Mouse (Mus musculus) heart, adult 8-10 months (tissue): ENCODE data around the gene Smtnl2. TPM values are rescaled to one million over a fixed set of nuclear protein-coding genes. Genes with fewer than 3 reads are reported as not detected.
"Not testable (repeated sequence)": the region's sequence is repeated elsewhere in the genome, so short reads cannot be mapped to it uniquely, and the experiment has no call there.

ENCODE experiments used
- DNase-seq: peaks from one replicate; pipeline ENCODE4 v3.0.0; 2022; ENCODE audit warnings: low spot score
- microRNA-seq: library from miRNA; unstranded; fragments of <30 nt; microRNA quantifications from one replicate; pipeline ENCODE4 v1.2.0, GENCODE M21; 2022
- total RNA-seq, 4 experiments: library from RNA; stranded (reverse); gene quantifications; 2 replicates each; pipeline ENCODE4 v1.2.4; 2022

The Smtnl2 gene
- total RNA-seq, 4 experiments from 2014 or later, result 13.6 to 18.9 (median 16.5) TPM

- peak; percentile 17 for DNase-seq
Measured at GRCm38 (mm10) chr11:72361385-72362346, 49.8 kb downstream of the Smtnl2 start.

DNA sequence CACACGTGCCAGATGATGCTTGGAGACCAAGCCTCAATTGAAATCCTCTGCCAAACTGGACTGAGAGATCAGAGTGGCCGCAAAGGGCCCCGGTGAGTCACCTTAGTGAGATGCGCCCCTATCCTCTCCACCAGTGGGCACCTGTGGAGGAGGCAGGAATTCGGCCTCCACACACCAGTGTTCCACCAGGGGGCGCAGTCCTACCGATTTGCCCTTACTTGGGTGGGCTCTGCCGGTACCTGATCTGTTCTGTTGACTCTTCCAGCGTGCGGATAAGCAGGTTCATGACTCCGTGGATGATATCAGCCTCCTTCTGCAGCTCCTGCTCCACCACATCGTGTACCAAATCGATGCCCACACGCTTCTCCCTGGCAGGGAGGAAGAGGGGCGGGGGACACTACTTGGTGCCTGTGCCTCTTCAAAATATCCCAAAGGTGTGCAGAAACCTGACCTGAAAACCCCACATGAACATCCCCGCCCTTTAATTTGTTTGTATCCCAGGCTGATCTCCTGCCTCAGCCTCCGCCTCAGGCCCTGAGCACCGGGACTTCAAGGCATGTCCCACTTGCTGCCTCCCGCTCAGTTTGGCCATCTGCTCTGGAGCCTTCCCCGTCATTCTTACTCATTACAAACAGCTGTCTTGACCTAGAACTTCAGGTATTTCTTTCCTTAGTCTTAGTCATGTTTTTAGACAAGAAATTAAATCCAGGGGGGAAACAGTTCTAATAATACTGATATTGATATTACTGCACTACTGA lies 56.4 kb downstream of the Smtnl2 start:
- DNase-seq, result peak; percentile 67

DNA sequence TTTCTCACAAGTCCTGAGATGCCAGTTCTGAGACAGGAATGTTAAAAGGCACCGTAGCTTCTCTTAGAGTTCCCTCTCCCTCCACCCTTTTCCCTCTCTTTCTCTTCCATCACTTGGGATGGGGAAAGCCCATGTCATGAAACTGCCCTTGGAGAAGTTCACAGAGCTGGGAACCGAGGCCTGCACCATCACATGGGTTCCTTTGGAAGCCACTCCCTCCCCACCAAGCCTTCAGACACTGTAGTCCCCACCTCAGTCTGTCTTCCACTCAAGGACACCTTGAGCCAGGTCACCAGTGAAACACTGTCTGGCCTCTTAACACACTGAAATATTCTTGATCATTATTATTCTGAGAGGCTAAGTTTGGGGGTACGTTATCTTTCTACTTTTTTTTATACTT lies 58.3 kb downstream of the Smtnl2 start:
- DNase-seq, result no peak

DNA sequence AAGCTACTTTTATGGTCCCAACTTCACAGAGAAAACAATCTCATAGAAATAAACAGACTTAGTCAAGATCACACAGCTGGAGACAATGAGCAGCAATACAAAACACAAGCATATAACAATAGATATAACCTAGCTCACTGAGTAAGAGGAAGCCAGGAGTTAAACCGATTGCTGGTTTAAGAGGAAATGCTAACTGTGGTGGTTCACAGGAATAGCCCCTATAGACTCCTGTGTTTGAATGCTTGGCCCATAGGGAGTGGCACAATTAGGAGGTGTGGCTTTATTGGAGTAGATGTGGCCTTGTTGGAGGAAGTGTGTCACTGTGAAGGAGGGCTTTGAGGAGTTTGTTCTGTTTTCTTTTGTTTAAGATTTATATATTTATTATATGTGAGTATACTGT lies 59.2 kb downstream of the Smtnl2 start:
- DNase-seq, result no peak

- no peak for DNase-seq
Measured at GRCm38 (mm10) chr11:72349652-72350051, 61.9 kb downstream of the Smtnl2 start.

GRCm38 (mm10) chr11:72349016-72349415 lies 62.5 kb downstream of the Smtnl2 start:
- no peak for DNase-seq

DNA sequence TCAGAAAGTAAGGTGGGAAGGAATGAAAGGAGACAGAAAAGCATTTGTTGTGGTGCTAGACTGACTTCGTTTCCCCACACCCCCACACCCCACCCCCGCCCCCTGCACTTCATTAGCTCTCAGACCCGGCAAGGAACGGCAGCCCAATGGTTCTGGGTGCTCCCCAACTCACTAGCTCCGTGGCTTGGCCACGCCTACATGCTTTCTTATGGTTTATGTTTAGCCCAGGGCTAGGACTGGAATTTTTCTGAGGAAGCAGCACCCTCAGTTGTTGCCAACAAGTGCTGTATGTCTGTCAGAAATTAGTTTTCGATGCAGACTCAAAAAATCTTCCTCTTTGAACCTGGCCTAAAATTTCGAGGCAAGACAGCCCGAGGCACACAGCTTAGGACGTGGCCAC lies 63.0 kb downstream of the Smtnl2 start:
- DNase-seq, result no peak

GRCm38 (mm10) chr11:72344486-72344885 lies 67.0 kb downstream of the Smtnl2 start:
- DNase-seq, result no peak

- no peak for DNase-seq
Measured at GRCm38 (mm10) chr11:72343904-72344303, 67.6 kb downstream of the Smtnl2 start.

DNA sequence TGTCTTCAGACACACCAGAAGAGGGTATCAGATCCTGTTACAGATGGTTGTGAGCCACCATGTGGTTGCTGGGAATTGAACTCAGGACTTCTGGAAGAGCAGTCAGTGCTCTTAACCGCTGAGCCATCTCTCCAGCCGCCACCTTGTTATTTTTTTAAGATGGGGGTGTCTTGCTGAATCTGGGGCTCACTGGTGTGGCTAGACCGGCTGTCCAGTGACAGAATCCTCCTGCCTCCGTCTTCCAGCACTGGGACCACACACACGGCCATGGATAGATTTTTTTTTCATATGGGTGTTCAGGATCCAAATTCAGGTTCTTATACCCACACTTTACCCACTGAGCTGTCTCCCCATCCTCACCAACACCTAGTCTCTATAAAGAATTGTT lies 68.3 kb downstream of the Smtnl2 start:
- not testable (repeated sequence) for DNase-seq

DNA sequence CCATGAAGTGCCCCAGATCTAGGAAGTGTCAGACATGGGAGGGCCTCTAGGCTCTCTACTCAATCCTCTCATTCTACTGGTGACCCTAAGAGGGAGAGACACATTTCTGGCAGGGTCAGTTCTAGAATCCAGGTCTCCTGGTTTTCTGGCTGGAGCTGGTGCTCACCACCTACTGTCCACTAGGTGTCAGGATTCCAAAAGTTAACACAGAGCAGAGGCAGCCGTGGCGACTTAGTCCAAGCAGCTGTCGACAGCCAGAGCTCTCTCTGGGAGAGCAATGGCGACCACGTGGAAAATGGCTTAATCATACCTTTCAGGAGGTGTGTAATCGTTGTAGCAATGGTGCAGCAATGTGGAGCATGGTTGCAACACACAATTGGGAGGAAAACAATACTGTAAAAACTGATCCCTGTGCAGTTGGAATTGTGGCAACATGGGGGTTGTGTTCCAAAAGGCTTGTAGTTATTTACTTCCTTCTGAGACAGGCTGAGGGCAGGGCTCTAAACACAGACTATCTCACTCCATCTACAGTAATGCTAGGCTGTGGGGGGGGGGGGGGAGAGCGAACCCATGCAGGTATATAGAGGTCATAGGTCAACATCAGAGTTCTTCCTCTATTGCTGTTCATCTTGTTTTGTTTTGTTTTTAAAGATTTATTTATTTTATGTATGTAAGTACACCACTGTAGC lies 68.8 kb downstream of the Smtnl2 start:
- peak; percentile 67 for DNase-seq

- no peak for DNase-seq
Measured at GRCm38 (mm10) chr11:72339716-72340115, 71.8 kb downstream of the Smtnl2 start.

Small RNAs within 50 kb of the gene (microRNA-seq; reads per million reads assigned to microRNA genes)
- gene Mir6338, result not detected

Other genes with a start within 250 kb of the Smtnl2 start
- under 1 TPM; 0.11 to 0.53 (median 0.24) TPM for gene Gm43951, start 204.9 kb downstream of the Smtnl2 start, total RNA-seq
- 1 to 10 TPM; 2.5 to 3.9 (median 2.9) TPM for gene 4933427D14Rik, start 204.3 kb downstream of the Smtnl2 start, total RNA-seq
- 10 to 100 TPM; 33.8 to 49.9 (median 41.5) TPM for gene Txndc17, start 204.2 kb downstream of the Smtnl2 start, total RNA-seq
- 10 to 100 TPM in 1 of 4 experiments, 1 to 10 TPM in 3; 8.8 to 11.5 (median 9.6) TPM for gene Med31, start 196.1 kb downstream of the Smtnl2 start, total RNA-seq
- not detected for gene Slc13a5, start 144.5 kb downstream of the Smtnl2 start, total RNA-seq
- 10 to 100 TPM in 1 of 4 experiments, 1 to 10 TPM in 3; 9.1 to 11.5 (median 9.2) TPM for gene Xaf1, start 110.1 kb downstream of the Smtnl2 start, total RNA-seq
- not detected for gene Fbxo39, start 97.3 kb downstream of the Smtnl2 start, total RNA-seq
- under 1 TPM in 1 of 4 experiments, not detected in 3; 0.28 TPM for gene Tekt1, start 49.3 kb downstream of the Smtnl2 start, total RNA-seq
- gene Ggt6, start 23.8 kb upstream of the Smtnl2 start, total RNA-seq, result under 1 TPM in 2 of 4 experiments, not detected in 2; 0.32 to 0.44 TPM
- 10 to 100 TPM; 42.4 to 49.4 (median 45.9) TPM for gene Mybbp1a, start 29.6 kb upstream of the Smtnl2 start, total RNA-seq
- 10 to 100 TPM in 1 of 4 experiments, 1 to 10 TPM in 3; 7.4 to 10.2 (median 7.9) TPM for gene Spns2, start 78.2 kb upstream of the Smtnl2 start, total RNA-seq
- gene Spns3, start 138.8 kb upstream of the Smtnl2 start, total RNA-seq, result under 1 TPM in 1 of 4 experiments, not detected in 3; 0.14 TPM
- 10 to 100 TPM; 52.5 to 66.4 (median 60.5) TPM for gene Ube2g1, start 195.6 kb upstream of the Smtnl2 start, total RNA-seq